Mouse (Mus musculus): Measurements from ENCODE around the gene Adh5.

DNA sequence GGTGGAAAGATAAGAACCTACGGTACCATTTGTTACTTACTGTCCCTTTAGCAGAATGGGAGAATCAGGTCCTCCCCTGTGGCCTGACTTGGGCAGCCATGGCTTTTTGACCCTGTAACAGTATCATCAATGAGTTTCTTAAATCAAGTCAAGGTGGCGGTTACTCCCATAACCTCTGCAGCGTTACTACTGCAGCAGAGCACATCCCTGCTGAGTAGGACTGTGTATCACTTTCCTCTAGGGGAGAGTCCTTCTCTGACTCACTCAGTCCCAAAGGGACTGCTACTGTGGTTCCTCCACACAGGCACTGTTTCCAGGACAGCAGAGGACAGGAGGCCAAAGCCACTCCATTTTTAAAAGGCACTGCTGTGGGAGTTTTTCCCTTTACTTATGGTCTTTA, 28.2 kb downstream of the Adh5 start:
- TF ChIP-seq CTCF (IDR thresholded peaks at IDR 0.05; ENCODE audit: insufficient read depth, low read depth, low read length) (no peak), POLR2A (IDR thresholded peaks at IDR 0.05; ENCODE audit: insufficient read depth, low read depth, low read length) (no peak)
